Mouse (Mus musculus): ENCODE data around the gene Ywhae.

GRCm38 (mm10) chr11:75768091-75768989 lies 35.7 kb downstream of the Ywhae start:
- TF ChIP-seq POLR2A (IDR thresholded peaks at IDR 0.05; ENCODE audit: low read depth, low read length) (no peak), CTCF (IDR thresholded peaks at IDR 0.05; ENCODE audit: extremely low read depth, insufficient read depth, insufficient read length, insufficient replicate concordance) (no peak)

Data from spleen, adult 2 months (tissue).